Mouse (Mus musculus): ENCODE results near the gene Abhd16a. TPM values are rescaled to one million over a fixed set of nuclear protein-coding genes. Genes with fewer than 3 reads are reported as not detected.
"Not testable (repeated sequence)": the region's sequence is repeated elsewhere in the genome, so short reads cannot be mapped to it uniquely, and the experiment has no call there.

The Abhd16a gene
- polyA plus RNA-seq, 1 experiment from 2014 or later, result 111 TPM

DNA sequence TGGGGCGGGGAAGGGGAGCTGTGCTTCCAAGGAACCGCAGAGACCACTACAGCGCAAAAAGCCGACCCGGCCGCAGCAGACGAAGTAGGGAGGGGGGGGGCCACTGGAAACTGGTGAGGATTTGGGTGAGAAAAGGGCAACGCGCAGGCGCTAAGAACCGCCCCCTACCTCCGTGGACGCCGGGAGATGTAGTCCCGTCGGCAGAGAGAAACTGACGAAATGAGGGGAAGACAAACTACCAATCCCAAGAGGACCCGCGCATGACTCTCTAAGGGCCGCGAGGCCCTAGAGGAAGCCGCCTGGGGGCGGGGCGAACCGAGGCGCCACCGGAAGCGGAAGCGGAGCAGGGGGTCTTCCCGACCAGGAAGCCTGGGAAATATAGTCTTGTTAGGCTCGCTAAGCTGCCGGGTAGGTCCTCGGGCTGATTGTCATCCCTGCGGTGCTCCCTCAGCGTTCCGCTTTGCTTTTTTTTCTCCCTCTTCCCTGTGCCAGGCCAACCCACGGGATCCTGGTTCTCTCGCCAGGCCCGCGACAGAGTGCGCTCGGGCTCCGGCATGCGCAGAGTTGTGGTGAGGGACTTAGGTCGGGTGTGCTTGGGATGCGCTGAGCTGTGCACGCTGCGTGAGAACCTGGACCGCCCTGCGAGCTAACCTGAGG is 32.2 kb downstream of the Abhd16a start, which contains the start of gene Gpank1:
Gpank1 (plus strand) TSS at position 313 of the 657 bp plus-strand sequence.
- H3K9ac ChIP-seq (replicated peaks; ENCODE audit: low read depth), result peak within 1 kb of the TSS; percentile 94
- H3K27ac ChIP-seq (ENCODE audit: low read length), result peak within 1 kb of the TSS; percentile 95
- H3K4me3 ChIP-seq (ENCODE audit: low read depth, low read length), result peak within 1 kb of the TSS; percentile 84
- ATAC-seq, result peak; percentile 97
- DNase-seq (ENCODE audit: low spot score), result peak; percentile 100
- peaks cover 8% of the 10 kb centered on the region for H3K4me1 ChIP-seq (ENCODE audit: insufficient read depth, low read depth, low read length)
- H3K9me3 ChIP-seq (ENCODE audit: low read length), result no peaks in the 10 kb centered on the region
- H3K27me3 ChIP-seq (replicated peaks; ENCODE audit: insufficient read depth, low read length), result no peaks in the 10 kb centered on the region
- peaks cover 4% of the 10 kb centered on the region; the same call in 1 of the 2 replicates for H3K36me3 ChIP-seq (ENCODE audit: insufficient read depth, low read length)
- peak within 1 kb of the TSS; percentile 93 for H3K4me2 ChIP-seq (replicated peaks; ENCODE audit: low read depth, low read length)
- TF ChIP-seq CTCF (IDR thresholded peaks at IDR 0.05) (peak; percentile 13; the same call in 1 of the 2 replicates), EP300 (IDR thresholded peaks at IDR 0.05) (peak; percentile 64)
- under 1% methylated on average over 50 of the region's 50 CpGs for WGBS

DNA sequence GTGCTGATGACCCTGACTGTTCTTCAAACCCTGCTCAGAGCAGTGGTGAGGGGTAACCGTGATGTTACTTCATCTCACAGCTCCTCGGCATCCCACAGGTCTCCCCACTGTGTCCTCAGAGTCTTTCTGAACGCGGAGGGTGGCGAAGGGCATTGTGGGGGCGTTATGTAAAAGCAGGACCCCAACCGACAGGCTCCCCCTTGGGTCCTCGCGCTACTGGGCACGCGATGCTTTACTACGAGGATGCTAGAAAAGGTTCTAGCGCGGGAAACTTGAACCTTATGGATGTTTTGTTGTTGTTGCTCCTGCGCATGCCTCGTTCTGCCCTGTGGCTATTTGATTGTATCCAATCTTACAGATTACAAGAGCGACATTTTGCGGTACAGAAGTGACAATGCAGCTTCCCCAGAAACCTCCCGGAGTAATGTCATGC is 32.8 kb downstream of the Abhd16a start, which contains the start of gene Csnk2b:
Csnk2b (minus strand) TSS at position 183 of the 433 bp plus-strand sequence.
- peak within 1 kb of the TSS; percentile 93 for H3K4me2 ChIP-seq (replicated peaks; ENCODE audit: low read depth, low read length)
- H3K36me3 ChIP-seq (ENCODE audit: insufficient read depth, low read length), result peaks cover 4% of the 10 kb centered on the region; the same call in 1 of the 2 replicates
- under 1% methylated on average over 19 of the region's 19 CpGs for WGBS
- DNase-seq (ENCODE audit: low spot score) (peak; percentile 83), ATAC-seq (no peak; the same call in 1 of the 2 replicates)
- H3K9ac ChIP-seq (replicated peaks; ENCODE audit: low read depth), result peak within 1 kb of the TSS; percentile 94
- no peaks in the 10 kb centered on the region for H3K9me3 ChIP-seq (ENCODE audit: low read length)
- H3K27me3 ChIP-seq (replicated peaks; ENCODE audit: insufficient read depth, low read length), result no peaks in the 10 kb centered on the region
- H3K4me3 ChIP-seq (ENCODE audit: low read depth, low read length), result peak within 1 kb of the TSS; percentile 84
- peak within 1 kb of the TSS; percentile 95 for H3K27ac ChIP-seq (ENCODE audit: low read length)
- TF ChIP-seq CTCF (IDR thresholded peaks at IDR 0.05) (peak; percentile 60), EP300 (IDR thresholded peaks at IDR 0.05) (no peak)
- H3K4me1 ChIP-seq (ENCODE audit: insufficient read depth, low read depth, low read length), result peaks cover 9% of the 10 kb centered on the region

DNA sequence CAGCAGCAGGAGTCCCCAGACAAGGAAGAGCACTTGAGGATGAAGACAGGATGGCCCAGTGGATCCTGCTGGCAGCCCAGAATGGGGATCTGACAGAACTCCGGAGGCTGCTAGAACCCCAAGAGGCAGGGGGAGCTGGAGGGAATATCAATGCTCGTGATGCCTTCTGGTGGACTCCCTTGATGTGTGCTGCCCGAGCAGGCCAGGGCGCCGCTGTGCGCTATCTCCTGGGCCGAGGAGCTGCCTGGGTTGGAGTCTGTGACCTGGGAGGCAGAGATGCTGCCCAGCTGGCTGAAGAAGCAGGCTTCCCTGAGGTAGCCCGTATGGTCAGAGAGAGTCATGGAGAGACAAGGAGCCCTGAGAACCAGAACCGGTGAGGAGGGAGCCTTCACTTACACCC is 34.2 kb downstream of the Abhd16a start:
- H3K27me3 ChIP-seq (replicated peaks; ENCODE audit: insufficient read depth, low read length); H3K9me3 ChIP-seq (ENCODE audit: low read length); H3K27ac ChIP-seq (ENCODE audit: low read length); ATAC-seq; H3K9ac ChIP-seq (replicated peaks; ENCODE audit: low read depth); H3K4me3 ChIP-seq (ENCODE audit: low read depth, low read length); H3K4me2 ChIP-seq (replicated peaks; ENCODE audit: low read depth, low read length); H3K36me3 ChIP-seq (ENCODE audit: insufficient read depth, low read length); DNase-seq (ENCODE audit: low spot score): not testable (repeated sequence)
- WGBS, result 93% methylated on average over 9 of the region's 9 CpGs
- peaks cover 18% of the 10 kb centered on the region for H3K4me1 ChIP-seq (ENCODE audit: insufficient read depth, low read depth, low read length)

DNA sequence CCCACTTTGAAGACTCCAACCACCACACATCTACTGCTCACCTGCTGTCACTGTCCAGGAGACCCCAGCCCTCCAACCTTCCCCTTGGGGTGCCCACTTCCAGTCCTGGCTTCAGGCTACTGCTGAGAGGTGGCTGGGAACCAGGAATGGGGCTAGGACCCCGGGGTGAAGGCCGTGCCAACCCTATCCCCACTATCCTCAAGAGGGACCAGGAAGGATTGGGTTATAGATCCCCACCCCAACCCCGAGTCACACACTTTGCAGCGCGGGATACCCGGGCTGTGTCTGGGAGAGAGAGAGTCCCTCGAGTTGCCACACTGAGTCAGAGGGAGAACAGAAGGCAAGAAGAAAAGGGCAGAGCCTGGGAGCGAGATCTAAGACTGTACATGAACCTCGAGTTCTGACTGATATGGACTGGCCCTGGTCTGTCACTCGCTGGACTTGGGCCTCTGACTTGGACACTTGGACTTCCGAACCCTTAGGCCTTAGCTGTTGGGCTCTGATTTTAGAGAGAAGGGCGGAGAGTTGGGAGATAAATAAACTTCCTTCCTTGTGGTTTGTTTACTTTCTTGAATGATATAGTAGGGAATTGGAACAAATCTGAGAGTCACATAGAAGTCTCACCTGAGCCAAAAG is 35.3 kb downstream of the Abhd16a start:
- WGBS, result 91% methylated on average over 12 of the region's 12 CpGs

DNA sequence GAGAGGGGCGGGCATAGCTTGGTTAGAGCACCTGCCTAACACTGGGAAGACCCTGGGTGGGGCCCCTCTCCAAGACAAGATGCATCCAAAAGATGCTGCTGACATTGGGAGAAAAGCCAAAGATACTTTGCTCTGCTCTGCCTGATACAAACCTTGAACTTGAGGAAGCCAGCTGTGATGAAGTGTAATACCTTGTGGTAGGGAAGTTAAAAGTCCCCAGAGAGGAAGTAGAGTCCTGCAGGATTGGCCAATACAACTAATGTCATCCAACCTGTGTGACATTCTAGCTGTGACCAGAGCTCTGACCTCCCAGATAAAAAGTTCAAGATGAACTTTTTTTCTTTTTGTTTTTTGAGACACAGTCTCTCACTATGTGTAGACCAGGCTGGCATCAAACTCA is 36.0 kb downstream of the Abhd16a start:
- Histone ChIP-seq H3K9me3 (ENCODE audit: low read length) (no peaks in the 10 kb centered on the region), H3K27ac (ENCODE audit: low read length) (0 out of 2 replicates have a peak overlapping the region, but pooled peaks have one; percentile 92), H3K4me1 (ENCODE audit: insufficient read depth, low read depth, low read length) (peaks cover 17% of the 10 kb centered on the region), H3K4me2 (replicated peaks; ENCODE audit: low read depth, low read length) (0 out of 2 replicates have a peak overlapping the region, but pooled peaks have one; percentile 81), H3K36me3 (ENCODE audit: insufficient read depth, low read length) (no peaks in the 10 kb centered on the region), H3K9ac (replicated peaks; ENCODE audit: low read depth) (no peak overlapping the region), H3K27me3 (replicated peaks; ENCODE audit: insufficient read depth, low read length) (no peaks in the 10 kb centered on the region), H3K4me3 (ENCODE audit: low read depth, low read length) (no peak overlapping the region)
- WGBS, result 100% methylated on average over 1 of the region's 1 CpGs
- DNase-seq (ENCODE audit: low spot score) (peak; percentile 26), ATAC-seq (no peak)
- no peak for TF ChIP-seq CTCF (IDR thresholded peaks at IDR 0.05)
- TF ChIP-seq EP300 (IDR thresholded peaks at IDR 0.05), result no peak

More for the DNA sequence above, 35.3 kb downstream of the Abhd16a start:
- not testable (repeated sequence) for H3K27me3 ChIP-seq (replicated peaks; ENCODE audit: insufficient read depth, low read length); H3K36me3 ChIP-seq (ENCODE audit: insufficient read depth, low read length); DNase-seq (ENCODE audit: low spot score); ATAC-seq; H3K9ac ChIP-seq (replicated peaks; ENCODE audit: low read depth); H3K9me3 ChIP-seq (ENCODE audit: low read length); H3K27ac ChIP-seq (ENCODE audit: low read length); H3K4me3 ChIP-seq (ENCODE audit: low read depth, low read length); H3K4me2 ChIP-seq (replicated peaks; ENCODE audit: low read depth, low read length)
- peaks cover 18% of the 10 kb centered on the region for H3K4me1 ChIP-seq (ENCODE audit: insufficient read depth, low read depth, low read length)

DNA sequence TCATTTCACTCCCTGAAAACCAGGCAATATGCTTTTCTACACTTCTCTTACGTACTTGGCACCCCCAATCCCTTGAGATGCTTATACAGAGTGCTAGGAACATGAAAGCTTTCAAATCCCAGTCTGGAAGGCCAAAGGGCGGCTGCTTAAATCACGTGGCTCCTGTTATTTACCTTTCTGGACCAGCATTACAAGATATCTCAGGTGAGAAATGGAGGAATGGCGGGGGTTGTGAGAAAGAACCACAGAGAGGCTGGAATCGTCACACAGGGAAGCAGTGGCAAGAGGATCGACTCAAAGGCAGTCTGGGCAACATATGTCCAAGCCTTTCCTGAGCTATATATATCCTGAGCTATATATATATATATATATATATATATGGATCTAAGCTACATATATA is 36.5 kb downstream of the Abhd16a start:
- peaks cover 15% of the 10 kb centered on the region for H3K4me1 ChIP-seq (ENCODE audit: insufficient read depth, low read depth, low read length)
- H3K27me3 ChIP-seq (replicated peaks; ENCODE audit: insufficient read depth, low read length), result no peaks in the 10 kb centered on the region
- H3K4me3 ChIP-seq (ENCODE audit: low read depth, low read length), result peak overlapping the region; percentile 62
- H3K36me3 ChIP-seq (ENCODE audit: insufficient read depth, low read length), result no peaks in the 10 kb centered on the region
- no peak for TF ChIP-seq EP300 (IDR thresholded peaks at IDR 0.05)
- no peak for TF ChIP-seq CTCF (IDR thresholded peaks at IDR 0.05)
- peak overlapping the region; percentile 81 for H3K4me2 ChIP-seq (replicated peaks; ENCODE audit: low read depth, low read length)
- 15% methylated on average over 6 of the region's 6 CpGs for WGBS
- H3K9ac ChIP-seq (replicated peaks; ENCODE audit: low read depth), result peak overlapping the region; percentile 68
- H3K9me3 ChIP-seq (ENCODE audit: low read length), result no peaks in the 10 kb centered on the region
- no peak for ATAC-seq
- peak overlapping the region; percentile 92 for H3K27ac ChIP-seq (ENCODE audit: low read length)
- DNase-seq (ENCODE audit: low spot score), result peak; percentile 53

Measured in lung, postnatal 0 days (tissue).